Mouse (Mus musculus) heart, adult 9 months (tissue): ENCODE measurements around the gene Cntnap5b.

Experiments used
- DNase-seq, 2 experiments: peaks; one replicate each; pipeline ENCODE4 v3.0.0; 2022; ENCODE audit warnings: low spot score in 2 of 2

Gene Cntnap5b

DNA sequence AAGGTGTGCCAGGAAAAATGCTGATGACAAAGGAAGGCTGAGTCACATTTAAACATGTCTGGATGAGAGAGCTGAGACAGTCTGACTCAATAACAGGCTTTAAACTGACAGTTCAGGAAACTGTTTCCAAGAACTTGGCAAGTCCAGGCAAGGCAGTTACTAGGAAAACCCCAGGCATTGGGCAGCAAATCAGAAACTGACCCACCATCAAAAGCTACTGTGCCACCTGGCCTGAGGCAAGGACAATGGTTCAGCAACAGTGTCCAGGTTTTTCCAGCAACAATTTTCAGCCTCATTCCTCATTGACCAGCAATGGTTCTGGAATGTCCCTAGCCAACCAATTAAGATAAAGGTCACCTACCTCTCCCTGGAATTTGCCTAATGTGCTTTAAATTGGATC, 399.0 kb downstream of the Cntnap5b start:
- DNase-seq, result no peak

- no peak for DNase-seq
Observed at GRCm38 (mm10) chr1:100180050-100180449, 407.5 kb downstream of the Cntnap5b start.

GRCm38 (mm10) chr1:100231980-100232608, 459.5 kb downstream of the Cntnap5b start:
- no peak for DNase-seq

DNA sequence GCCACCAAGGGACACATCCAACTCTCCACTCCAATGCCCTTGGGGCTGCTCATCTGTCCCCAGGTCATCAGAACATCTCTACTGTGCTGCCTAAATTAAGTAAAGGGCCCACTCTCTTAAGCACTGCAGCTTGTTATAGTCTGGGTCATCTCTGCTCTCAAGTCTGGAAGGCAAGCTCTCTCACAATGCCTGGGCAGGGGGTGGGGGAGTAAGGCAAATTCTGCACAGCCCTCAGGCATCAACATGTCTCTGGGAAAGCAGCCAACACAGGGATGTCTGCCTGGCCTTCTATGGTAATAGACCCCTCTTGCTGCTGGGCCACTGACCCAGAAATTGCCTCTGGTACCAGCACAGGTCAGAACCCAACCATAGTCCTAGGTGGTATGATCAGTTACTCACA, 479.4 kb downstream of the Cntnap5b start:
- no peak for DNase-seq

GRCm38 (mm10) chr1:100310687-100311086, 538.1 kb downstream of the Cntnap5b start:
- DNase-seq, result no peak

- no peak for DNase-seq
Observed at GRCm38 (mm10) chr1:100331066-100331465, 558.5 kb downstream of the Cntnap5b start.

GRCm38 (mm10) chr1:100369415-100370113, 597.0 kb downstream of the Cntnap5b start:
- DNase-seq, result no peak

DNA sequence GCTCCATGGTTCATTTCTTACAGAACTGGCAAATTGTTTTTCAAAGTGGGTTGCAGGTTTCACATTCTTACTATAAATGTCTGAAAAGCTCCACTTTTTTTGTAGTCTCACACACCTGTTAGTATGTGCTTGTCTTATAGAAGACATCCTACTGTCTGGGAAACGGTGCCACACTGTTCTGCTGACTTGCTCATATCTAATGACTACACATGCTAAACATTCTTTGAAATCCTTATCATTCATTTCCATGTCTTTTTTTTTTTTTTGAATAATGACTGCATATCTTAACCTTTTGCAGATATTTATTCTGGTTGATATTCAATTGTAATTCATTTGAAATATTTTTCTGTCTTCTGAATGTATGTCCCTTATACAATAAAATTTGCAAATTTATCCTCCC, 613.7 kb downstream of the Cntnap5b start:
- DNase-seq, result no peak

DNA sequence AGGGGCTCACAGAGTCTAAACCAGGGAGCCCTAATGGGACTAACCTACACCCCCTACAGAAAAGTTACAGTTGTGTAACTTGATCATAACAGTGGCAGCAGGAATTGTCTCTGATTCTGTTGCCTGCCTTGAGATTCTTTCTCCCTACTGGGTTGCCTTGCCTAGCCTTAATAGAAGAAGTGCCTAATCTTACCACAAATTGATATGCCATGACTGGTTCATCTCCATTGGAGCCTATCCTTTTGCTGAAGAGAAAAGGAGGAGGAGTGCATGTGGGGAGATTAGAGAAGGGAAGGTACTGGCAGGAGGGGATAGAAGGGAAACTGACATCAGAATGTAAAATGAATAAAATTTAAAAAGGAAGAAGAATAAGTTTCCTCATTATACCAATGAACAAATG, 621.5 kb downstream of the Cntnap5b start:
- no peak for DNase-seq

DNA sequence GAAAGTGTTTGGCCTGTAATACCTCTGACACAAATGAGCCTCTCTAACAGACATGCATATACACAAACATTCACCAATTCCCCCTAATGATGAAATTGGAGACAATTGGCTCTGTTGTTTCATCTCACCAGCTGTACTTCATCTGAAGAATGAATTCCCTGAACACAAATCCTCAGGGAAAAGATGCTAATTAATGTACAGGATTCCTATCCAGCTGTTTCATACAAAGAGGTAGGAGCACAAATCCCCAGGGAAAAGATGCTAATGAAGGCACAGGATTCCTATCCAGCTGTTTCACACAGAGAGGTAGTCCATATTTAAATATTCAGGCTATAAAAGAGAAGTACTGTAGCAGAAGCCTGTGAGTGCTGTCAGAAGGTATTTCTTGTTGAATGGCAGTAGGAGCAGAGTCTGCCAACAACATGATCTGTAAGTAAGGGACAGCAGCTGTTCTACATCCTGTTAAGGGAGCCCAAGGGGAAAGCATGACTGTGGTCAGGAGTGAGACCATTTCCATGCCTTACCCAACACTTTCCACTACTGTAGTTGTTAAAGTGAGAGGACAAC, 644.2 kb downstream of the Cntnap5b start:
- peak; percentile 3 to 26 for DNase-seq

DNA sequence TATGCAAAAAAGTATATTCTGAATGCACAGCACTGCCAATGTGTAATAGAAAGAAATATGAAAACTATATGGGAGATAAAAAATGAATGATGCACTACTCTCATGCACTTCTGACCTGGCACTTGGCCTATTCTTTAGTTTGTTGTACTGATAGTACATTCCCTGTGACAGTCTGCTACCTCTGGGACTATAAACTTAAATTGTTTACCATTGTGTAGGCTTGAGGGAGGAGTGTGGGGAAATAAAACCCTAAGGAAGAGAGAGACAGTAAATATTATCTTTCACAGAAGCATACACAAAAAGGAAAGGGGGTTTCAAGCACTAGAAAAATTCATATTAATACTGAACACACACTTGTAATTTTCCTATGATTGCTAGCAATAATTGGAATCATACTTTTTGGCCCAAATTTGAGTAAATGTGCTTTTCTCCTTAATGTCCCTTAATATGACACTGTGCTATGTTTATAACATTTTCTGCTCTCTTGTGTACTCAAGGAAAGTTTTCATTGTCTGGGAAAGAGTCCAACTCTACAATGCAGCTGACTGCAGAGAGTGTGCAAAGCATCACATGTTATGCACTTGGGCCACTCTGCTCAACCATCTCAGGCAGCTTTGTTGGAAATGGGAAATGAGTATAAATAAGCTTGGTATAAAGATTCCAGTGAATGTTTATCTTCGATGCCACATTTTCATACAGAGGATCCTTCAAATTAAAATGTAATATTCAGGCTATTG, 657.6 kb downstream of the Cntnap5b start:
- DNase-seq, result no peak

- DNase-seq, result no peak
Observed at GRCm38 (mm10) chr1:100463877-100464276, 691.3 kb downstream of the Cntnap5b start.

GRCm38 (mm10) chr1:100465226-100465625, 692.7 kb downstream of the Cntnap5b start:
- DNase-seq, result no peak

- DNase-seq, result no peak
Observed at GRCm38 (mm10) chr1:100467595-100467994, 695.0 kb downstream of the Cntnap5b start.

GRCm38 (mm10) chr1:100509866-100510265, 737.3 kb downstream of the Cntnap5b start:
- DNase-seq, result no peak
